Mouse (Mus musculus) G1E (cell line): ENCODE measurements at regions not wholly inside any gene's neighbourhood (a gene's known extent, or its start where the extent isn't known, plus 50 kb on each side); places are given as distances from the start of the nearest gene placed in this dataset.

Source experiments
- CTCF ChIP-seq: IDR thresholded peaks from 2 replicates; pipeline ENCODE4 v1.5.1; 2012; ENCODE audit warnings: low read depth, low read length, inconsistent platforms, mixed read lengths
- GATA1 ChIP-seq: IDR thresholded peaks from 2 replicates; pipeline ENCODE4 v1.6.1; 2012; ENCODE audit warnings: borderline replicate concordance, low read length, inconsistent platforms, mixed read lengths
- POLR2AphosphoS5 ChIP-seq: IDR thresholded peaks from 2 replicates; pipeline ENCODE4 v1.6.1; 2012; ENCODE audit warnings: low read depth, low read length, inconsistent platforms; ENCODE audit not compliant: insufficient replicate concordance
- TAL1 ChIP-seq: conservative IDR thresholded peaks from 2 replicates; pipeline ENCODE4 v1.6.1; 2012; ENCODE audit warnings: low read depth, low read length, inconsistent platforms, mixed read lengths

- TF ChIP-seq CTCF (no peak), GATA1 (no peak), TAL1 (no peak), POLR2AphosphoS5 (no peak)
These were observed 83.4 kb downstream of the Prlhr start for GRCm38 (mm10) chr19:60384721-60385120.
